Mouse (Mus musculus) lung, postnatal 14 days (tissue): Measurements from ENCODE around the gene Npff.

Experiments used
- DNase-seq: peaks from one replicate; pipeline ENCODE4 v3.0.0; 2021

The Npff gene

DNA sequence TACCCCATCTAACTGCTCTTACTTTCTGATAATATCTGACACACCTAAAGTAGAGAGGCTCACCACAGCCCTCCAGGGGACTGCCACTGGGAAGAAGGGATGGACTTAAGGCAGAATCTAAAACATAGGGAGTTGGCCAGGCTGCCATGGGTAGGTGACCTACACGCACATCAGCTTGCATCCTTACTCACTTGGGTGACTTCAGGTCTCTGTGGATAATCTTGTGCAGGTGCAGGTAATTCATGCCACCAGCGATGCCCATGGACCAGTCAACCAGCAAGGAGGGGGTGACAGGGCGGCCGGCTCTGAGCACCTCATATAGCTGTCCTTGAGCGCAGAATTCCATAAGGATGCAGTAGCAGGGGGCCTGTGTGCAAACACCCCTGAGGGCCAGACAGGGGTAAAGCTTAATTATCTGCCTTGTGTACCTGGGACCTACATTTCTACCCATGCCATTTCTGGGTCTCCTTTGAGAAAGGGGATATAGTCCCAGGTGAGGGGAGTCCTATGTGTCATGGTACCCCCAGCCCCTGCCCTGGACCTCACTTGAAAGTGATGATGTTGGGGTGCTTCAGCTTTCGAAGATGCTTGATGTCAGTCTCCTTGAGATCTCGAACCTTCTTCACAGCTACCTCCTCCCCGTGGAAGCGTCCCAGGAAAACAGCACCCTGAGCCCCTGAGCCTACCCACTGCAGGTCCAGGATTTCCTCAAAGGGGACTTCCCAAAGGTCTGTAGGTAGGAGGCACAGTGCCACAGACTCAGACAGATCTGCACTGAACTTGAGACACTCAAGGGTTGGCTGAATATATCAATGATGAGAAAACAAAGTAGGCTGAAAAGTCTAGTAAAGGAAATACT lies 20.6 kb downstream of the Npff start:
- DNase-seq, result no peak

DNA sequence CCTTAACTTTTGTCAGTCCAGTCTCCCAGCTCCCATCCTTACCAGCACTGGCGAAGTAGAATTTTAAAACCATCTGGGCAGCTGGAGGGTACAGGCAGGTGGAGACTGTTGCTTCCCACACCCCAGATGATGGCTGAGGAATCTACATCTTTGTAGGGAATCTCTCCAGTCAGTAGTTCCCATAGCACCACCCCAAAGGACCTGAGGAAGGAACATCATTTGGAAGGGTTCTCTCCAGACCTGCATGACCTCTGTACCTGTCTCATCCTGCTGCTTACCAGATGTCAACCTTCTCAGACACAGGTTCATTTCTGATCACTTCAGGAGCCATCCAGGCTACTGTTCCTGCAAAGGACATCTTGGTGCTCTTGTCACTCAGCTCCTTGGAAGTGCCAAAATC lies 21.3 kb downstream of the Npff start, which contains the start of gene Gm10337:
Gene Gm10337 (plus strand): TSS at position 276 of the 400 bp plus-strand sequence.
- no peak for DNase-seq

DNA sequence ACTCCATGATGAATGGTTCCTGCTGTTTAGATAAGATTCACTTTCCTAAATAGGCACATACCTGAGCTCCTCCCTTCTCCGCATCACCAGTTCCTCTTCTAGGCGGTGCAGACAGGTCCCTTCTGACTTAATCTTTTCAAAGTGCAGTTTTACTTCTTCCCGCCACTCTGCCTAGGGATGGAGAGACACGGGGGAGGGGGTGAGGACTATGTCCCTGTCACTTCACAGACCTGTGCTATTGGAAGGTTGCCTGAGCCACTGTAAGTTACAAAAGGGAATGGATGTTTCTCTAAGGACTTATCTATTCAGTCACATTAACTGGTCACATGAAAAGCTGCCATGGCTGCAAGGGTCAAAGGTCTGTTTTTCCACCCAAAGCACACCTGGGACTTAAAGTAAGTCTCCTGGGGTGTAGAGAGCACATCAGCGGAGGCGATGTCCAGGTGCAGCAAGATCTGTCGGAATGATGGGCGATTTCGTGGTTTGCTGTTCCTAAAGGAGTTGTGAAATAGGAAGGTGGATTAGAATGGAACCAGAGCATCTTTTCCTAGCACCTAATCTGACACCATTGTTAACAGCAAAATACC lies 22.4 kb downstream of the Npff start:
- no peak for DNase-seq

DNA sequence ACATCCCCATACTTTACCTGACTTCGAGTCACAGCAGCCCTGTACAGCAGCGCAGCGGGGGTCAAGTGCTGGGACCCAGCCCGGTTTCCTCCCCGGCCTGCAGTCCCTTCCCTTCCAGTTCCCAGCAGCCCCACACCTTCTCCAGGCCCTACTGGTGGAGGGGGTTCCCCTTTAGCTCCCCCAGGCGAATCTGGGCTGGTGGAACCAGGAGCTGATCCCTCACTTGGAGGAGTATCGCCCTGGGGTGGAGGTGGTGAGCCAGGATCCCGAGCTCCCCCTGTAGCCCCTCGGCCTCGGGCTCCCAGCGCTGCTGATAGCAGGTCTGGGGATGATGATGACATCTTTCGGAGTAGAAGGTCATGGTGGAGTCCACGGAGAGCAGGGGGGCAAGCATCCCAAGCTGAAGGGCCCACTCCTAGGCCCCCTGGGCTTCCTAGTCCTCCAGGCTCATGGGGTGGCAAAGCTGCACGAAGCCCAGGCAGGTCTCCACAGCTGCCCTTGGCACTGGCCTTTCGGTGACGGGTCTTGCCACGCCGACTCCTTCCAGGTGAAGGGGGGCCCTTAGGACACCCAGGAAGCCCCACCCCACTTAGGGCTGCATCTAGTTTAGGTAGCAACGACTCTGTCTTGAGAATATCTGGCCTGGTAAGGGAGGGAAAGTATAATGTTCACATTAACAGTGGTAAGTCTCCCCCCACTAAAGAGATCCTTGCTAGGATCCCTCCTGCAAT lies 23.5 kb downstream of the Npff start:
- no peak for DNase-seq

GRCm38 (mm10) chr15:102500479-102500878 lies 24.3 kb downstream of the Npff start:
- DNase-seq, result no peak

GRCm38 (mm10) chr15:102499851-102500250 lies 24.9 kb downstream of the Npff start:
- no peak for DNase-seq

DNA sequence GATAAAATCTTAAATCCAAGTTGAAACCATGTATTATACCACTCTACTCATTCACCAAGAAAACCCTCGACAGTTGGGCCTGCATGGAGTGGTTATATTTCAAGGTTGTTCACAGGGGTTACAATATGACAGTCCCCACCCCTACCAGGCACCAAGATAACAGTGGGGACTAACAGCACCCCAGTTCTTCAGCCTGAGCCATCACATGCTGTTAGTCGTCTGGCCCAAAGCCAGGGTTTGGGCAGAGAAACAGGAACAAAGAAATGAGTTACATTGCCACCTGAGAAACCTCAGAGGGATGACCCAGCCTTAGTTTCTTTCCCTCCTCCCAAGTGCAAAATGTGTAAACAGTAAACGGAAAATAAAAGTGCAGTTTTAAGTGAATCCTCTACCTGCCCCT lies 25.4 kb downstream of the Npff start:
- DNase-seq, result no peak

DNA sequence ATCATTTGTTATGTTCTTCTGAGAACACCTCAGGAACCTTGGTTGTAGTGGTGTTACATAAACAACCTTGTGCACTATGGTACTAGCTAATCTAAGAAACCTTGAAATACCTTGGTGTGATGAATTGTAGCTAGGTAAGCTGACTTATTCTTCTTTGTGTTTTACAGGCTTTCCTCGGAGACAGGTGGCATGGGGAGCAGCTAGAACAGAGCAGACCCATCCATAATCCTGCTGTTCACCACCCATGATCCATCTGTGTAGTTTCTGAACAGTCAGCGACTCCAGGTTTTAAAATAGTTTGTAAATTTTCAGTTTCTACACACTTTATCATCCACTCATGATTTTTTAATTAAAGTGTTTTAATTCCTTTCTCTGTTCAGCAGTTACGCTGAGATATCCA lies 26.4 kb downstream of the Npff start:
- DNase-seq, result no peak

DNA sequence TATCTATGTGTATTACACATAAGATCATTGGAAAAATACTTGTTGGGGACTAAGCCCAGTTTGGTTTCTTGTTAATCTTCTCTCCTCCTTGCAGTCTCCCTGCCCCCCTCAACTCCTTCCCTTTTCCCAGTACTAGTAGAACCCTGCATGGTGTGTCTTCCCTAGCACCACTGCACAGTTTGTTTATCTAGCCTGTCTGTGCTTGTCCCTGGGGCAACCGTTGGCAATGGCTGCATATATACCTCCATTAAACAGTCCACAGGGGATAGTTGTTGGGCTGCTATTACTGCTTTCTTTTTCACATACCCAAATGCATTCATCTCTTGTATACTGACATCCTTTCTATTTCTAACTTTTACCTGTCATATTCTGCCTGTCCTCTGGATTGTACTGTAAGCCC lies 37.1 kb downstream of the Npff start:
- no peak for DNase-seq

- DNase-seq, result no peak
Observed at GRCm38 (mm10) chr15:102485853-102486252, 38.9 kb downstream of the Npff start.

- no peak for DNase-seq
Observed at GRCm38 (mm10) chr15:102483136-102483535, 41.6 kb downstream of the Npff start.

- DNase-seq, result no peak
Observed at GRCm38 (mm10) chr15:102474520-102474919, 50.2 kb downstream of the Npff start.
